Mouse (Mus musculus) liver, postnatal 0 days (tissue): ENCODE data around the gene Mblac2.

ENCODE experiments used
- CTCF ChIP-seq: sonication (generic); IDR thresholded peaks from 2 replicates; pipeline ENCODE4 v1.5.1; 2016; ENCODE audit warnings: antibody characterized with exemption, low read depth
- EP300 ChIP-seq: IDR thresholded peaks from 2 replicates; pipeline ENCODE4 v1.6.1; 2016; ENCODE audit warnings: antibody characterized with exemption, low read depth, mild to moderate bottlenecking

DNA sequence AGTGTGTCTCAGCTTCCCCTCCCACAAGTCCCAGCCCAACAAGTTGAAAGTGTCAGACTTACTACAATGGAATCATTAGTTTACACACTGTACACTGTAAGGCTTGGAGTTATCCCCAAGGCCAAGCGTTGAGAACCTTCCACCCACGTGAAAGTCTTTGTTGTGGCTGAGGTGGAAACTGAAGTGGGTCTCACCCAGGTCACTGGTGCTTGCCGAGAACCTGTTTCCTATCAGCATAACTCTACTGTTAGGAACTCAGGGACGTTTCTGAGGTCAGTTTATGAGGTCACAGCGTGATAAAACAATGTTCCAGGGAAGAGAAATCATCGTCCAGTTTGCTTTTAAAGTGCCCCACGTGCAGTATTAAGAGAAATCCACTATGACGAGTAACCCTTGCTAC lies 35.8 kb upstream of the Mblac2 start:
- TF ChIP-seq CTCF (no peak), EP300 (no peak)
